Mouse (Mus musculus): ENCODE data around the gene Egln1.

The Egln1 gene

GRCm38 (mm10) chr8:124949209-124950068, at the start of gene Egln1:
Egln1 (minus strand) TSS chr8:124949324.
- peak; percentile 78 for DNase-seq (ENCODE audit: low read depth, low spot score)

- DNase-seq (ENCODE audit: low read depth, low spot score), result no peak
Observed at GRCm38 (mm10) chr8:124995776-124996175, 46.7 kb upstream of the Egln1 start.

GRCm38 (mm10) chr8:124991668-124991926, 42.5 kb upstream of the Egln1 start:
- DNase-seq (ENCODE audit: low read depth, low spot score), result no peak

GRCm38 (mm10) chr8:124990923-124991667, 42.0 kb upstream of the Egln1 start:
- DNase-seq (ENCODE audit: low read depth, low spot score), result peak; percentile 39

- DNase-seq (ENCODE audit: low read depth, low spot score), result peak; percentile 83
Observed at GRCm38 (mm10) chr8:124980828-124981227, 31.7 kb upstream of the Egln1 start.

GRCm38 (mm10) chr8:124980036-124980435, 30.9 kb upstream of the Egln1 start:
- DNase-seq (ENCODE audit: low read depth, low spot score), result peak; percentile 80

GRCm38 (mm10) chr8:124978026-124978425, 28.9 kb upstream of the Egln1 start:
- no peak for DNase-seq (ENCODE audit: low read depth, low spot score)

- DNase-seq (ENCODE audit: low read depth, low spot score), result peak; percentile 16
Observed at GRCm38 (mm10) chr8:124976211-124976610, 27.1 kb upstream of the Egln1 start.

- DNase-seq (ENCODE audit: low read depth, low spot score), result no peak
Observed at GRCm38 (mm10) chr8:124974254-124974653, 25.1 kb upstream of the Egln1 start.

GRCm38 (mm10) chr8:124973221-124973620, 24.1 kb upstream of the Egln1 start:
- peak; percentile 12 for DNase-seq (ENCODE audit: low read depth, low spot score)

- peak; percentile 64 for DNase-seq (ENCODE audit: low read depth, low spot score)
Observed at GRCm38 (mm10) chr8:124970312-124970933, 21.3 kb upstream of the Egln1 start.

- no peak for DNase-seq (ENCODE audit: low read depth, low spot score)
Observed at GRCm38 (mm10) chr8:124964966-124965365, 15.8 kb upstream of the Egln1 start.

GRCm38 (mm10) chr8:124963246-124963645, 14.1 kb upstream of the Egln1 start:
- no peak for DNase-seq (ENCODE audit: low read depth, low spot score)

GRCm38 (mm10) chr8:124960226-124960880, 11.2 kb upstream of the Egln1 start:
- DNase-seq (ENCODE audit: low read depth, low spot score), result peak; percentile 52

GRCm38 (mm10) chr8:124959462-124960225, 10.5 kb upstream of the Egln1 start:
- DNase-seq (ENCODE audit: low read depth, low spot score), result no peak

- no peak for DNase-seq (ENCODE audit: low read depth, low spot score)
Observed at GRCm38 (mm10) chr8:124954572-124955082, 5.5 kb upstream of the Egln1 start.

GRCm38 (mm10) chr8:124953188-124953587, 4.1 kb upstream of the Egln1 start:
- DNase-seq (ENCODE audit: low read depth, low spot score), result peak; percentile 19

- DNase-seq (ENCODE audit: low read depth, low spot score), result no peak
Observed at GRCm38 (mm10) chr8:124950865-124951264, 1.7 kb upstream of the Egln1 start.

- DNase-seq (ENCODE audit: low read depth, low spot score), result peak; percentile 16
Observed at GRCm38 (mm10) chr8:124950069-124950456, 939 bp upstream of the Egln1 start.

GRCm38 (mm10) chr8:124948733-124949111, 402 bp downstream of the Egln1 start:
- peak; percentile 67 for DNase-seq (ENCODE audit: low read depth, low spot score)

All from ZHBTc4 (cell line).